Mouse (Mus musculus) left cerebral cortex, postnatal 10 days (tissue): ENCODE measurements around the gene Gm13287. TPM values are rescaled to one million over a fixed set of nuclear protein-coding genes. Genes with fewer than 3 reads are reported as not detected.

Source experiments
- total RNA-seq, 2 experiments: library from RNA; stranded (reverse); gene quantifications; 2 replicates each; pipeline ENCODE4 v1.2.3; 2021

Gene Gm13287
- total RNA-seq, 2 experiments from 2014 or later, result not detected

Other genes with a start within 250 kb of the Gm13287 start
- not detected for gene Ifna15, start 245.0 kb upstream of the Gm13287 start, total RNA-seq
- gene Ifna14, start 231.5 kb upstream of the Gm13287 start, total RNA-seq, result not detected
- not detected for gene Ifna9, start 210.9 kb upstream of the Gm13287 start, total RNA-seq
- gene Ifna12, start 199.9 kb upstream of the Gm13287 start, total RNA-seq, result not detected
- gene C87499, start 168.8 kb upstream of the Gm13287 start, total RNA-seq, result not detected
- gene Ifna13, start 158.8 kb upstream of the Gm13287 start, total RNA-seq, result not detected
- not detected for gene Ifna16, start 126.3 kb upstream of the Gm13287 start, total RNA-seq
- not detected for gene Ifna2, start 119.3 kb upstream of the Gm13287 start, total RNA-seq
- gene Ifnab, start 111.9 kb upstream of the Gm13287 start, total RNA-seq, result not detected
- 1 to 10 TPM; 1.8 to 2.0 TPM for gene Gm26566, start 81.4 kb upstream of the Gm13287 start, total RNA-seq
- 100 to 1,000 TPM; 105 to 107 TPM for gene Klhl9, start 80.8 kb upstream of the Gm13287 start, total RNA-seq
- not detected for gene Gm13271, start 48.4 kb upstream of the Gm13287 start, total RNA-seq
- not detected for gene Gm13283, start 43.1 kb upstream of the Gm13287 start, total RNA-seq
- not detected for gene Gm13290, start 29.4 kb upstream of the Gm13287 start, total RNA-seq
- not detected for gene Gm13289, start 26.3 kb upstream of the Gm13287 start, total RNA-seq
- gene Gm13272, start 23.4 kb upstream of the Gm13287 start, total RNA-seq, result not detected
- gene Ifnz, start 21.1 kb upstream of the Gm13287 start, total RNA-seq, result not detected
- gene Gm13276, start 17.5 kb upstream of the Gm13287 start, total RNA-seq, result not detected
- not detected for gene Gm13277, start 14.6 kb upstream of the Gm13287 start, total RNA-seq
- not detected for gene Gm13278, start 11.7 kb upstream of the Gm13287 start, total RNA-seq
- gene Gm13275, start 8.8 kb upstream of the Gm13287 start, total RNA-seq, result not detected
- not detected for gene Gm13279, start 5.9 kb upstream of the Gm13287 start, total RNA-seq
- not detected for gene Gm13285, start 3.6 kb upstream of the Gm13287 start, total RNA-seq
- not detected for gene Gm13288, start 2.3 kb downstream of the Gm13287 start, total RNA-seq
- gene Ifna7, start 13.0 kb downstream of the Gm13287 start, total RNA-seq, result not detected
- not detected for gene Ifna11, start 16.7 kb downstream of the Gm13287 start, total RNA-seq
- not detected for gene Ifna6, start 24.2 kb downstream of the Gm13287 start, total RNA-seq
- not detected for gene Ifna5, start 32.3 kb downstream of the Gm13287 start, total RNA-seq
- gene Ifna4, start 38.6 kb downstream of the Gm13287 start, total RNA-seq, result not detected
- gene Ifna1, start 46.8 kb downstream of the Gm13287 start, total RNA-seq, result not detected
- not detected for gene Ifne, start 76.9 kb downstream of the Gm13287 start, total RNA-seq